Mouse (Mus musculus) MEL (cell line): Measurements from ENCODE around the gene Nlrp1b.

Experiments used
- BHLHE40 ChIP-seq: IDR thresholded peaks from 2 replicates; pipeline ENCODE4 v1.6.1; 2012; ENCODE audit warnings: low read depth, mild to moderate bottlenecking, inconsistent platforms, low read length, improper control_type of control experiment, borderline replicate concordance
- CHD2 ChIP-seq: IDR thresholded peaks from 2 replicates; pipeline ENCODE4 v1.6.1; 2011; ENCODE audit warnings: low read length, improper control_type of control experiment
- CTCF ChIP-seq, 3 experiments: IDR thresholded peaks in 2 of 3; conservative IDR thresholded peaks in 1 of 3; 2 replicates each; pipeline ENCODE4 v1.5.1; 2011 to 2012; ENCODE audit warnings: low read length in 3 of 3, low read depth in 2 of 3, mild to moderate bottlenecking in 2 of 3, improper control_type of control experiment in 1 of 3, inconsistent platforms in 1 of 3, mixed read lengths in 1 of 3, moderate library complexity in 1 of 3; ENCODE audit not compliant: control insufficient read depth in 1 of 3, insufficient read depth in 1 of 3, poor library complexity in 1 of 3, severe bottlenecking in 1 of 3
- E2F4 ChIP-seq: IDR thresholded peaks from 2 replicates; pipeline ENCODE4 v1.6.1; 2011; ENCODE audit warnings: low read depth, low read length, improper control_type of control experiment, borderline replicate concordance
- MAFK ChIP-seq: IDR thresholded peaks from 2 replicates; pipeline ENCODE4 v1.6.1; 2011; ENCODE audit warnings: low read depth, mild to moderate bottlenecking, low read length, improper control_type of control experiment, borderline replicate concordance
- MAZ ChIP-seq: IDR thresholded peaks from 2 replicates; pipeline ENCODE4 v1.6.1; 2012; ENCODE audit warnings: low read depth, mild to moderate bottlenecking, inconsistent platforms, low read length, improper control_type of control experiment

GRCm38 (mm10) chr11:71106261-71107021 is 124.1 kb downstream of the Nlrp1b start:
- no peak for TF ChIP-seq E2F4
- TF ChIP-seq MAFK: no peak
- TF ChIP-seq CTCF (IDR thresholded peaks at IDR 0.05 in 2 of 3, conservative IDR thresholded peaks at IDR 0.05 in 1 of 3; ENCODE audit: control insufficient read depth in 1 of 3, insufficient read depth in 1 of 3, low read depth in 2 of 3, low read length in 3 of 3, poor library complexity in 1 of 3, severe bottlenecking in 1 of 3): no peak
- no peak for TF ChIP-seq CHD2
- TF ChIP-seq BHLHE40: no peak
- no peak for TF ChIP-seq MAZ
